Mouse (Mus musculus) limb, embryonic 15.5 days (tissue): ENCODE results near the gene Arrb1. TPM values are rescaled to one million over a fixed set of nuclear protein-coding genes. Genes with fewer than 3 reads are reported as not detected.

Source experiments
- ATAC-seq: fragments of 200-750 bp; cut with Nextera tagmentation; 2 replicates; pipeline ENCODE4 v1.8.0; 2017; ENCODE audit warnings: low read depth, moderate TSS enrichment; ENCODE audit not compliant: insufficient number of reproducible peaks, low FRiP score, low TSS enrichment
- H3K27ac ChIP-seq: fragments of 300-500 bp; sonication (generic); 2 replicates; pipeline ENCODE4 v1.5.1; 2015; ENCODE audit warnings: moderate library complexity, mild to moderate bottlenecking, inconsistent platforms
- H3K27me3 ChIP-seq: fragments of 300-500 bp; sonication (generic); 2 replicates; pipeline ENCODE4 v1.6.1; 2015; ENCODE audit warnings: inconsistent platforms
- H3K36me3 ChIP-seq: fragments of 300-500 bp; sonication (generic); 2 replicates; pipeline ENCODE4 v1.6.1; 2015; ENCODE audit warnings: inconsistent platforms
- H3K4me1 ChIP-seq: fragments of 300-500 bp; sonication (generic); 2 replicates; pipeline ENCODE4 v1.6.1; 2015; ENCODE audit warnings: inconsistent platforms
- H3K4me2 ChIP-seq: fragments of 300-500 bp; sonication (generic); 2 replicates; pipeline ENCODE4 v1.6.1; 2015; ENCODE audit warnings: mild to moderate bottlenecking, inconsistent platforms
- H3K4me3 ChIP-seq: fragments of 300-500 bp; sonication (generic); 2 replicates; pipeline ENCODE4 v1.5.1; 2015; ENCODE audit warnings: mild to moderate bottlenecking, inconsistent platforms
- H3K9ac ChIP-seq: fragments of 300-500 bp; sonication (generic); 2 replicates; pipeline ENCODE4 v1.6.1; 2015; ENCODE audit warnings: inconsistent platforms
- H3K9me3 ChIP-seq: fragments of 300-500 bp; sonication (generic); 2 replicates; pipeline ENCODE4 v1.6.1; 2016; ENCODE audit warnings: inconsistent platforms
- WGBS: fragments of 180-500 bp; shearing (Covaris S2); methylation state at CpG from one replicate; pipeline ENCODE4 v1.1.7; 2015; 5-methylcytosine and 5-hydroxymethylcytosine counted together
- polyA plus RNA-seq: library from polyadenylated mRNA; unstranded; fragments of >200 nt; fragmentation: Nextera tagmentation; extraction: Ambion mirVana; gene quantifications from 2 replicates; pipeline ENCODE4 v1.2.1, GENCODE M21; 2015

The Arrb1 gene
- polyA plus RNA-seq, 1 experiment from 2014 or later, result 7.4 TPM

- Histone ChIP-seq H3K9me3 (no peaks in the 10 kb centered on the region), H3K27me3 (no peaks in the 10 kb centered on the region), H3K4me2 (no peak overlapping the region), H3K27ac (no peak overlapping the region), H3K4me3 (no peak overlapping the region), H3K36me3 (no peaks in the 10 kb centered on the region), H3K9ac (no peak overlapping the region), H3K4me1 (0 out of 2 replicates have a peak, but pooled peaks cover 4% of the 10 kb centered on the region)
- 61% methylated on average over 8 of the region's 8 CpGs for WGBS
- no peak for ATAC-seq
Measured at GRCm38 (mm10) chr7:99523121-99523520, 12.1 kb upstream of the Arrb1 start.

GRCm38 (mm10) chr7:99523837-99524236 is 11.4 kb upstream of the Arrb1 start:
- no peak overlapping the region for H3K27ac ChIP-seq
- H3K4me2 ChIP-seq, result no peak overlapping the region
- no peaks in the 10 kb centered on the region for H3K9me3 ChIP-seq
- no peaks in the 10 kb centered on the region for H3K36me3 ChIP-seq
- ATAC-seq, result no peak
- WGBS, result 100% methylated on average over 1 of the region's 1 CpGs
- H3K4me1 ChIP-seq, result peaks cover 7% of the 10 kb centered on the region; the same call in 1 of the 2 replicates
- no peak overlapping the region for H3K9ac ChIP-seq
- no peak overlapping the region for H3K4me3 ChIP-seq
- no peaks in the 10 kb centered on the region for H3K27me3 ChIP-seq

- H3K27me3 ChIP-seq, result no peaks in the 10 kb centered on the region
- no peaks in the 10 kb centered on the region for H3K9me3 ChIP-seq
- no peak overlapping the region for H3K4me3 ChIP-seq
- no peak overlapping the region for H3K4me2 ChIP-seq
- no peak overlapping the region for H3K27ac ChIP-seq
- ATAC-seq, result no peak
- H3K4me1 ChIP-seq, result peaks cover 2% of the 10 kb centered on the region; the same call in 1 of the 2 replicates
- no peak overlapping the region for H3K9ac ChIP-seq
- 18% methylated on average over 2 of the region's 2 CpGs for WGBS
- no peaks in the 10 kb centered on the region for H3K36me3 ChIP-seq
Measured at GRCm38 (mm10) chr7:99528547-99528946, 6.7 kb upstream of the Arrb1 start.

GRCm38 (mm10) chr7:99529410-99529809 is 5.9 kb upstream of the Arrb1 start:
- 48% methylated on average over 5 of the region's 5 CpGs for WGBS
- H3K4me3 ChIP-seq, result no peak overlapping the region
- no peak for ATAC-seq

GRCm38 (mm10) chr7:99531408-99531970 is 3.8 kb upstream of the Arrb1 start:
- Histone ChIP-seq H3K36me3 (no peaks in the 10 kb centered on the region), H3K4me2 (no peak overlapping the region), H3K9me3 (no peaks in the 10 kb centered on the region), H3K9ac (no peak overlapping the region), H3K27ac (no peak overlapping the region), H3K4me3 (no peak overlapping the region), H3K4me1 (peaks cover 20% of the 10 kb centered on the region), H3K27me3 (no peaks in the 10 kb centered on the region)
- WGBS, result 82% methylated on average over 3 of the region's 3 CpGs
- ATAC-seq, result no peak

More at GRCm38 (mm10) chr7:99529410-99529809, 5.9 kb upstream of the Arrb1 start:
- H3K9ac ChIP-seq, result no peak overlapping the region
- peaks cover 3% of the 10 kb centered on the region; the same call in 1 of the 2 replicates for H3K4me1 ChIP-seq
- no peak overlapping the region for H3K27ac ChIP-seq
- no peaks in the 10 kb centered on the region for H3K36me3 ChIP-seq
- no peaks in the 10 kb centered on the region for H3K9me3 ChIP-seq
- H3K4me2 ChIP-seq, result no peak overlapping the region
- H3K27me3 ChIP-seq, result no peaks in the 10 kb centered on the region

- 82% methylated on average over 4 of the region's 4 CpGs for WGBS
Measured at GRCm38 (mm10) chr7:99532526-99532925, 2.7 kb upstream of the Arrb1 start.

GRCm38 (mm10) chr7:99533600-99533999 is 1.7 kb upstream of the Arrb1 start:
- Histone ChIP-seq H3K4me1 (peaks cover 37% of the 10 kb centered on the region), H3K4me3 (no peak overlapping the region), H3K9me3 (no peaks in the 10 kb centered on the region), H3K4me2 (no peak overlapping the region), H3K9ac (no peak overlapping the region), H3K27me3 (no peaks in the 10 kb centered on the region), H3K36me3 (no peaks in the 10 kb centered on the region), H3K27ac (no peak overlapping the region)
- no peak for ATAC-seq
- WGBS, result 79% methylated on average over 7 of the region's 7 CpGs

More at GRCm38 (mm10) chr7:99532526-99532925, 2.7 kb upstream of the Arrb1 start:
- Histone ChIP-seq H3K4me2 (no peak overlapping the region), H3K9me3 (no peaks in the 10 kb centered on the region), H3K36me3 (no peaks in the 10 kb centered on the region), H3K27ac (no peak overlapping the region), H3K4me3 (no peak overlapping the region), H3K9ac (no peak overlapping the region), H3K27me3 (no peaks in the 10 kb centered on the region), H3K4me1 (peaks cover 30% of the 10 kb centered on the region)
- no peak for ATAC-seq

GRCm38 (mm10) chr7:99534501-99534900 is 765 bp upstream of the Arrb1 start:
- 0 out of 2 replicates have a peak, but pooled peaks have one; percentile 20 for ATAC-seq

GRCm38 (mm10) chr7:99535741-99536501 is 655 bp downstream of the Arrb1 start:
- H3K27me3 ChIP-seq, result no peaks in the 10 kb centered on the region
- ATAC-seq, result 0 out of 2 replicates have a peak, but pooled peaks have one; percentile 6
- H3K4me1 ChIP-seq, result peaks cover 56% of the 10 kb centered on the region
- peak overlapping the region; percentile 64 for H3K4me3 ChIP-seq
- peak overlapping the region; percentile 87 for H3K4me2 ChIP-seq
- no peaks in the 10 kb centered on the region for H3K36me3 ChIP-seq
- peak overlapping the region; percentile 70 for H3K9ac ChIP-seq
- H3K9me3 ChIP-seq, result no peaks in the 10 kb centered on the region
- H3K27ac ChIP-seq, result peak overlapping the region; percentile 79
- 8% methylated on average over 46 of the region's 46 CpGs for WGBS

More at GRCm38 (mm10) chr7:99534501-99534900, 765 bp upstream of the Arrb1 start:
- H3K36me3 ChIP-seq, result no peaks in the 10 kb centered on the region
- peaks cover 44% of the 10 kb centered on the region for H3K4me1 ChIP-seq
- H3K4me2 ChIP-seq, result peak overlapping the region; percentile 87
- peak overlapping the region; percentile 79 for H3K27ac ChIP-seq
- no peaks in the 10 kb centered on the region for H3K27me3 ChIP-seq
- WGBS, result 32% methylated on average over 5 of the region's 5 CpGs
- no peak overlapping the region for H3K9ac ChIP-seq
- H3K9me3 ChIP-seq, result no peaks in the 10 kb centered on the region
- H3K4me3 ChIP-seq, result peak overlapping the region; percentile 64; the same call in 1 of the 2 replicates

- 67% methylated on average over 5 of the region's 5 CpGs for WGBS
- Histone ChIP-seq H3K4me1 (peaks cover 63% of the 10 kb centered on the region), H3K27me3 (no peaks in the 10 kb centered on the region), H3K4me2 (no peak overlapping the region), H3K9me3 (no peaks in the 10 kb centered on the region), H3K27ac (no peak overlapping the region), H3K9ac (no peak overlapping the region), H3K4me3 (0 out of 2 replicates have a peak overlapping the region, but pooled peaks have one; percentile 4), H3K36me3 (no peaks in the 10 kb centered on the region)
- no peak for ATAC-seq
Measured at GRCm38 (mm10) chr7:99537183-99537756, 2.0 kb downstream of the Arrb1 start.

- no peak for ATAC-seq
- Histone ChIP-seq H3K27ac (no peak overlapping the region), H3K9me3 (no peaks in the 10 kb centered on the region), H3K9ac (no peak overlapping the region), H3K4me1 (peaks cover 63% of the 10 kb centered on the region), H3K4me3 (no peak overlapping the region), H3K36me3 (no peaks in the 10 kb centered on the region), H3K27me3 (no peaks in the 10 kb centered on the region), H3K4me2 (no peak overlapping the region)
- WGBS, result 71% methylated on average over 4 of the region's 4 CpGs
Measured at GRCm38 (mm10) chr7:99538421-99538820, 3.2 kb downstream of the Arrb1 start.
